Mouse (Mus musculus) brain, embryonic 14.5 days (tissue): ENCODE measurements around the gene Pla2g6.

ENCODE experiments used
- CTCF ChIP-seq: fragments of 200-500 bp; IDR thresholded peaks from 2 replicates; pipeline ENCODE4 v1.5.1; 2012; ENCODE audit warnings: inconsistent platforms, mild to moderate bottlenecking, moderate library complexity, borderline replicate concordance; ENCODE audit not compliant: insufficient read depth, insufficient read length; ENCODE audit errors: extremely low read depth
- POLR2A ChIP-seq: fragments of 200-500 bp; IDR thresholded peaks from 2 replicates; pipeline ENCODE4 v1.6.1; 2012; ENCODE audit warnings: mild to moderate bottlenecking, inconsistent platforms, borderline replicate concordance; ENCODE audit not compliant: poor library complexity, insufficient read depth, insufficient read length, severe bottlenecking; ENCODE audit errors: extremely low read depth

DNA sequence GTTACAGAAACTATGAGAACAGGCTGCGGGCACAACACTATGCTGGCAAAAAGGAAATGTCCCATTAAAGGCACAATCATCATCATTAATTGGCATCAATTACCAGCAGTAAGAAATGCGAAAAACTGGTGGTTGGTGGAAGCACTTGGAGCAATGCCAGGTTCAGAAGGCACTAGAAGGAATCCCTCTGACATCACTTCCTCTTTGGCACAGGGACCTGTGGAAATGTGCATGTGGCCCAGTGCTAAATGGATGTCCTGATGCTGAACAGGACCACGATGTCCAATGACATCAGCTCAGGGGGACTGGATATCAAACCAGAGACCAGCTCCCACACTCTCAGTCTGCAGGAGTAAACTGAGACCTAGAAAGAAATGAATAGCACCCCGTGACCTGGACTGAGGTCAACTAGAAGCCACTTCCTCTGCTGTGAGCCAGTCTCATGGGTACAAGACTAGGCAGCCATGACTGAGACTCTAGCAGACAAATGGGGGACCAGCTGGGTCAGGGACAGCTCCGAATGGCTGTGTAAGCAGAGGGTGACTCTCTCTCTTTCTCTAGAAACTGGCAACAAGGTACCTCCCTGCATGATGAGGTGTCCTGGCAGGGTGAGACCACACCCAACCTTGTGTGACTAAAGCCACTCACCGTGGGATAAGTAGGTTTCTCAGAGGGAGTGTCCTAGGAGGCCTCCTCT is 14.6 kb upstream of the Pla2g6 start:
- TF ChIP-seq CTCF = no peak
- TF ChIP-seq POLR2A = no peak
